Mouse (Mus musculus) erythroblast, embryonic 14.5 days (primary cell): ENCODE results near the gene Aak1. TPM values are rescaled to one million over a fixed set of nuclear protein-coding genes. Genes with fewer than 3 reads are reported as not detected.

Experiments
- H3K27me3 ChIP-seq: 2 replicates; pipeline ENCODE4 v1.6.1; 2012; ENCODE audit warnings: inconsistent platforms; ENCODE audit not compliant: control insufficient read depth
- H3K36me3 ChIP-seq: 2 replicates; pipeline ENCODE4 v1.6.1; 2012; ENCODE audit warnings: mild to moderate bottlenecking, inconsistent platforms; ENCODE audit not compliant: control insufficient read depth
- H3K4me1 ChIP-seq: 2 replicates; pipeline ENCODE4 v1.6.1; 2012; ENCODE audit warnings: inconsistent platforms; ENCODE audit not compliant: control insufficient read depth
- H3K4me3 ChIP-seq: replicated peaks from 2 replicates; pipeline ENCODE3; 2012; ENCODE audit warnings: moderate library complexity, mild to moderate bottlenecking, inconsistent platforms
- H3K9me3 ChIP-seq: 2 replicates; pipeline ENCODE4 v1.6.1; 2012; ENCODE audit warnings: low read length, inconsistent platforms, mixed read lengths; ENCODE audit not compliant: control insufficient read depth
- GATA1 ChIP-seq: IDR thresholded peaks from 2 replicates; pipeline ENCODE4 v1.6.1; 2012; ENCODE audit warnings: low read length, inconsistent platforms, mixed read lengths
- TAL1 ChIP-seq: IDR thresholded peaks from 3 replicates; pipeline ENCODE4 v1.6.1; 2012; ENCODE audit warnings: low read length, inconsistent platforms, mixed read lengths
- polyA plus RNA-seq: library from polyadenylated mRNA; stranded (reverse); fragments of >175 nt; gene quantifications from 2 replicates; pipeline ENCODE4 v1.2.3, GENCODE M21; 2012

Aak1 gene
- polyA plus RNA-seq, 1 experiment: 0.71 TPM

DNA sequence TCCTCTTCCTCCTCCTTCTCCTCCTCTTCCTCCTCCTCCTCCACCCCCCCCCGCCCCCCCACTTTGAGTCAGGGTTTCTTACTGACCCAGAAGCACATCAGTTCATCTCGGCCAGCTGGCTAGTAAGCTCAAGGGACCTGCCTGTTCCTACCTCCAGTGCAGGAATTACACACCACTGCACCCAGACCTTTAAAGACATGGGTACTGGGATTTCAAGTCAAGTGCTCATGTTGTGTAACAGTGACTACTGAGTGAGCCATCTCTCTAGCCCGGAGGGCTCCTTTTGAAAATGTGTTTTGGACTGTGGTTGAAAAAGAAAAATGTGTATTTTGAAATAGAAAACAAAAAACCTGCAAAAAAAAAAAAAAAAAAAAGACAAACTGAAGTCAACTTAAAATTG is 50.6 kb downstream of the Aak1 start:
- H3K27me3 ChIP-seq: no peaks in the 10 kb centered on the region
- TF ChIP-seq TAL1 (no peak), GATA1 (no peak)
- no peak overlapping the region for H3K4me3 ChIP-seq
- no peaks in the 10 kb centered on the region for H3K4me1 ChIP-seq
- H3K36me3 ChIP-seq: no peaks in the 10 kb centered on the region; the same call in 1 of the 2 replicates
- no peaks in the 10 kb centered on the region for H3K9me3 ChIP-seq

DNA sequence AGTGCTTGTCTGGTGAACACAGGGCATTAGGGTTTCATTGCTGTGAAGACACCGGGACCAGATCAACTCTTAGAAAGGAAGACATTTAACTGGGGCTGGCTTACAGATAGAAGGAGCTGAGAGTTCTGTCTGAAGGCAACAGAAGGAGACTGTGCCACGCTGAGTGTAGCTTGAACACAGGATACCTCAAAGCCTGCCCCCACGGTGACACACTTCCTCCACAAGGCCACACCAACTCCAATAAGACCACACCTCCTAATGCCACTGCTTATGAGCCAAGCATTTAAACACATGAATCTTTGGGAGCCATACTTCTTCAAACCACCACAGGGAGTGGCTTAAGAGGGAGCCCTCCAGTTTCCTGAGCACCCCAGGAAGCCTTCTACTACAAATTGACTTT is 51.2 kb downstream of the Aak1 start:
- Histone ChIP-seq H3K27me3 (no peaks in the 10 kb centered on the region), H3K4me1 (no peaks in the 10 kb centered on the region), H3K36me3 (no peaks in the 10 kb centered on the region; the same call in 1 of the 2 replicates), H3K9me3 (no peaks in the 10 kb centered on the region), H3K4me3 (no peak overlapping the region)
- no peak for TF ChIP-seq GATA1
- TF ChIP-seq TAL1: no peak

DNA sequence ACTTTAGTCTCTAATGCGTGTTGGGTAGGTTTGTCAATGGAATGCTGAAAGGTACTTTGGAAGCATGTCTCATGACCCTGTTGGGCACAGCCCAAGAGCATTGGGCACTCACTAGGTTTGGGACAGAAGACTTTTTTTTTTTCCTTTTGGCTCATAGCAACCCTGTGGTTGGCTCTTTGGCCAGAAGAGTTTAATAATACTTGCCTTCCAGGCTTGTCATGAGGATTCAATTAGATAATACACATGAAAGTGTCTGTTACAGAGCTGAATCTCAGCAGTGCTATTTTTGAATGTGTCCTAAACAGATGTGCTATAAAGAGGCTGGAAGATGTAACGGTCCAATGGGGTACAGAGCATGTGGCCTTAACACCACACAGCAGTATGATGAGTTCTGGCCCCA is 56.2 kb downstream of the Aak1 start:
- Histone ChIP-seq H3K4me1 (peaks cover 26% of the 10 kb centered on the region), H3K36me3 (no peaks in the 10 kb centered on the region; the same call in 1 of the 2 replicates), H3K27me3 (no peaks in the 10 kb centered on the region), H3K9me3 (no peaks in the 10 kb centered on the region), H3K4me3 (no peak overlapping the region)
- TF ChIP-seq TAL1: no peak
- TF ChIP-seq GATA1: no peak

DNA sequence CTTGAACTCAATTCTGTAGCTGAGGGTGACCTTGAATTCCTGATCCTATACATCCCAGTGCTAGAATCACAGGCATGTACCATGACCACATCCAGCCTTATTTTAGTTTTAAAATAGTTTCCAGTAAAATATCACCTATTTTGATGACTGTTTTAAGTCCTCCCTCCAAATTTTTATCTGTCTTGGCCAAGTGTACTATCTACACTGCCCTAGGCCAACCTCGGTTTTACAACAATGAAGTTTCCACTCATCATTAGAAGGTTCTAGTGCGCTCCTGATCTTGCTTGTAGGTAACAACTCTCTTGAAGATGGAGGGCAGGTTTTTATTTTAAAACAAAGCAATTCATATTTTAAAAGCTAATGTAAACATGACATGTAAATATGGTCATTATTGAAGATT is 57.9 kb downstream of the Aak1 start:
- TF ChIP-seq TAL1 (no peak), GATA1 (no peak)
- Histone ChIP-seq H3K4me3 (no peak overlapping the region), H3K36me3 (no peaks in the 10 kb centered on the region; the same call in 1 of the 2 replicates), H3K4me1 (peaks cover 26% of the 10 kb centered on the region), H3K9me3 (no peaks in the 10 kb centered on the region), H3K27me3 (no peaks in the 10 kb centered on the region)

DNA sequence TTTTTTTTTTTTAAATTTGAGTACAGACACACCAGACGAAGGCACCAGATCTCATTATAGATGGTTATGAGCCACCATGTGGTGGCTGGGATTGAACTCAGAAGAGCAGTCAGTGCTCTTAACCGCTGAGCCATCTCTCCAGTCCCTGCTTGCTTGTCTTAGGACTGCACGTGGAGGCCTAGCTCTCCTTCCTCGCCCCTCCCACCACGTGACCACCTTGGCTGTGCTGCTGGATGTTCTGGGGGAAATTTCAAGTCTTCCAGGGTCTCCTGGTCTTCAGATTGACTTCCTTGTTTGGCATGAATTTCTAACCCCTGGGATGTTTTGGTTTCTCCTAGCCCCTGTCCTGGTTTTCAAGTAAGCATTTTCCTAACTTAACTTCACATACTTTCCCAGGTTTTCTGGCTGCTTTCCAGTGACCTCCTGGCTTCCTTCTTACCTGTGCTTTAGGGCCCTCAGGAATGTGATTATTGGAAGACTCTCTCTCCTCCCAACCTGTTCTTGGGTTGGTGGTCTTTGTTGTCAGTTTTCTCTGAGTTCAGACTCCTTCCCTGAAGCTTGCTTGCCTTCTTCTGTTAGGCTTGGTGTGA is 59.3 kb downstream of the Aak1 start:
- H3K4me1 ChIP-seq: peaks cover 26% of the 10 kb centered on the region
- H3K9me3 ChIP-seq: no peaks in the 10 kb centered on the region
- H3K36me3 ChIP-seq: no peaks in the 10 kb centered on the region
- H3K4me3 ChIP-seq: no peak overlapping the region
- no peak for TF ChIP-seq TAL1
- TF ChIP-seq GATA1: no peak
- no peaks in the 10 kb centered on the region for H3K27me3 ChIP-seq

DNA sequence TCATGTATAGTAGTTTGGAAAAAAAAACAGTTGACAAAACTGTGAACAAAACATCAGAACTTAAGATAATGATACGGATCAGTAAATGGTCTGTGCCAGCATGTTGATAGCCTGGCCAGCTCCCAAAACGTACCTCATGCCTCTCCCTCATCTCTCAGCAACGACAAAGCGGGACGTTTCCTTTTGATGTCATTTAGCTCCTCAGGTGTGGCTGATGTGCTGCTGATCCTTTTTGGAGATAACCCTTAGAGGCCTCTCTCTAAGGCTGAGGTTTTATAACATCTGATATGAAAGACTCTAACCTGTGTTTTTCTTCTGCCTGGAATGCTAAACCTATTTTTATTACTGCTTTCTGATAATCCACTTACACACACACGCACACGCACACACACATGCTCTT is 60.6 kb downstream of the Aak1 start:
- no peaks in the 10 kb centered on the region for H3K36me3 ChIP-seq
- H3K27me3 ChIP-seq: no peaks in the 10 kb centered on the region
- no peaks in the 10 kb centered on the region for H3K9me3 ChIP-seq
- no peak overlapping the region for H3K4me3 ChIP-seq
- TF ChIP-seq TAL1: no peak
- no peak for TF ChIP-seq GATA1
- peaks cover 27% of the 10 kb centered on the region for H3K4me1 ChIP-seq

DNA sequence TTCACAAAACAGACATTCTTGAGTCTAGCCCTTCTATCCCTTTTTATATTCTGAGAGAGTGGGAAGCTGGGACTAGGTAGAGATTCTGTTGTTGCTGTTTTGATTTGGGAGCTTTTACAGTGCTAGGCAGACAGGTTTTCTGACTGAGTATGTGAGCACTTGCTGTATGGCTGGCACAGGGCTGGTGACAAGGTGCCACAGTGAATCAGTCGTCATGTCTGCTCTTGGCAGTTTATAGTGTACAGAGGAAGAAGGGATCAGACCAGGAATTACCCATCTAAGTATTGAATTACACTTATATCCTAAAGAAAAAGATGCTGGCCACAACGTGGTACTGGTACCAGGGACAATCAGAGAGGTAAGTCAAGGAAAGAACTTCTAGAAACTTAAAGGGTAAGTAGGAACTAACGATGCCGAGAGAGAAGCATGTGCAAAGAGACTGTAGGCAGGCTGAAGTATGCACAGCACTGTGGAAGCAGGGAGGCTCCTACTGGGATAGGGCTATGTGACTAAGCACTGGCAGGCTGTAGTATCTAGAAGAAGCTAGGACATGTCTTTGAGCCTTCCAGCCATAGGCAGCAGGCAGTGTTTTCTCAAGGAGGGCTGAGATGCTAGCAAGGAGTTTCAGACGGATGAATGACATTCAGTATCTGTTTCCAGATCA is 67.0 kb downstream of the Aak1 start:
- H3K9me3 ChIP-seq: no peaks in the 10 kb centered on the region
- TF ChIP-seq TAL1: no peak
- TF ChIP-seq GATA1: no peak
- H3K36me3 ChIP-seq: no peaks in the 10 kb centered on the region
- H3K4me3 ChIP-seq: no peak overlapping the region
- peaks cover 3% of the 10 kb centered on the region; the same call in 1 of the 2 replicates for H3K4me1 ChIP-seq
- no peaks in the 10 kb centered on the region for H3K27me3 ChIP-seq

DNA sequence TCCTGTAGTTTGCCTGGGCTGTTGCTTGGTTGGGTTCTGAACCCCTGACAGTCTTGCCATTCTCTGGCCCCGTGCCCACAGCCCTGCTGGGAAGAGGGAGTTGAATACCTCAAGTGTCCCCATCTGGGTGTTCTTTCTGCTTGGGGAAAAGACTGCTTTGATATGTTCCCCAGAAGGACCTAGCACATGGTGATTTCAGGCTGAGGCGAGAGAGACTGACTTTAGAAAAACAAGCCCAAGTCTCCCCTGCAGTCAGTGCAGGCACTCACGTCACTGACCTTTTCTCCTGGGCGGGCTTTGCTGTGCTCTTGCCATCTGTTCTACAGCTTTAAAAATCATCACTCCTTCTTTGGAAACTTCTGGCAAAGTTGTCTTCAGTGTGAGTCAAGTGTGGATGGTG is 67.9 kb downstream of the Aak1 start:
- TF ChIP-seq GATA1 (no peak), TAL1 (no peak)
- Histone ChIP-seq H3K9me3 (no peaks in the 10 kb centered on the region), H3K36me3 (no peaks in the 10 kb centered on the region)

DNA sequence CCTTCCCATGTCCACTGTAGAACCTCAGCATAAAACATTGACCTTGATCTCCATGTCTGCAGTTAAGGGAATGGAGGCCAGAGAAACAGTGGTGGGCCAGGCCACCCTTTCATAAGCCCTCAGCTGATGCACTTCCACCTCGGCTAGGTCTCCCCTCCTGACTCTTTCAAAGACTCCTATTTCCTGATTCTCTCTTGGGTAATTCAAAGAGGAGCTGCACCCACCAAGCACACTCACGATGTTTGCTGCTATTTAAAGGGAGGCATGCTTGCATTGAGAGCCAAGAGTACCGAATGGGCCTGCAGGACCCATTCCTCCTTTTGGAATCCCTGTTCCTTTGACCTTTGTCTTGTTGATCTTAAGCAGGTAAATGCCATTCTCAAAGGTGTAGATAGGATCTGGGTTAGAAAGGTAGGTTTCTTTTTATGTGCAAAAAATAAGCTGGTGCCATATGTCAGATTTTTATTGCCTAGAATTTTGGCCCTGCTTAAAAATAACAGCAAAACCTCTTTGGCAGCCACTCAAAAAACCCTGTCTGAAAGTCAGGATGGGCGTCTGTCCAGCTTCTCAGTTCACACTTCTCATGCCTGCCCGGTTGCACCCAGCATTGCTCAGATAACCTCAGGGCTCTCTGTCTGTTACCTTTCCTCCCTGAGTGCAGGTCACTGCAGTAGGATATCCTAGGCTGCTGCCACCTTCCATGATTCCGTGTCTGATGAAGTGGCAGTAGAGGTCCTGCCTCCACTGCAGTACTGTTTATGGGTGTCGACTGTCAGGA is 68.9 kb downstream of the Aak1 start:
- H3K9me3 ChIP-seq: no peaks in the 10 kb centered on the region
- H3K27me3 ChIP-seq: no peaks in the 10 kb centered on the region
- TF ChIP-seq GATA1 (no peak), TAL1 (no peak)

More for the DNA sequence above, 67.9 kb downstream of the Aak1 start:
- no peaks in the 10 kb centered on the region for H3K27me3 ChIP-seq
- peaks cover 3% of the 10 kb centered on the region; the same call in 1 of the 2 replicates for H3K4me1 ChIP-seq
- H3K4me3 ChIP-seq: no peak overlapping the region

More for the DNA sequence above, 68.9 kb downstream of the Aak1 start:
- peaks cover 3% of the 10 kb centered on the region; the same call in 1 of the 2 replicates for H3K4me1 ChIP-seq
- H3K36me3 ChIP-seq: no peaks in the 10 kb centered on the region
- H3K4me3 ChIP-seq: no peak overlapping the region
